Mouse (Mus musculus): ENCODE results near the gene Hfe. TPM values are rescaled to one million over a fixed set of nuclear protein-coding genes. Genes with fewer than 3 reads are reported as not detected.

Hfe gene
- total RNA-seq, 1 experiment from 2014 or later: 3.1 TPM

DNA sequence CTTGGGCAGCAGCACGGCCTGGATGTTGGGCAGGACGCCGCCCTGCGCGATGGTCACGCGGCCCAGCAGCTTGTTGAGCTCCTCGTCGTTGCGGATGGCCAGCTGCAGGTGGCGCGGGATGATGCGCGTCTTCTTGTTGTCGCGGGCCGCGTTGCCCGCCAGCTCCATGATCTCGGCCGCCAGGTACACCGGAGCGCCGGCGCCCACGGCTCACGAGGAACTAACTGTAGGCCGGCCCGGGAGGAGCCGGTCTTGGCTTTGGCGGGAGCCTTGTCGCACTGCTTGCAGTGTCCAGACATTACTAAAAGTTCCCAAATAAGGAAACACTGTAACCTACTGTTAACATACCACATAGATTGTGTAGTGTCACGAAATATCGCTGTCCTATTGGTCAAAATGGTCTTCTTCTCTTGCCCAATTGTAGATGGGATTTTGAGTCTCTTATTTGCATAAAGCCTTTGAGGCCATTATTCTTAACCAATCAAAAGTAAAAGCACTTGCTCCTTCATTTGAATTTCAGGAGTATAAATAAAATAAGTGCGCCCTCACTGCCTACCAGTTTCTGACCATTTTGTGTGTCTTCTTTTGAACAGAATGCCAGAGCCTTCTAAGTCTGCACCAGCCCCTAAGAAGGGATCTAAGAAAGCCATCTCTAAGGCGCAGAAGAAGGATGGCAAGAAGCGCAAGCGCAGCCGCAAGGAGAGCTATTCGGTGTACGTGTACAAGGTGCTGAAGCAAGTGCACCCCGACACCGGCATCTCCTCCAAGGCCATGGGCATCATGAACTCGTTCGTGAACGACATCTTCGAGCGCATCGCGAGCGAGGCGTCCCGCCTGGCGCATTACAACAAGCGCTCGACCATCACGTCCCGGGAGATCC, 35.8 kb upstream of the Hfe start, which contains the start of gene Hist1h2bb:
Gene Hist1h2bb, plus strand, starts transcription at position 534 of the 880 bp plus-strand sequence.
- peak; percentile 81 to 87 for ATAC-seq (replicated peaks in 1 of 2; ENCODE audit: insufficient read depth in 1 of 2, low FRiP score in 2 of 2, low TSS enrichment in 1 of 2, low read depth in 1 of 2, poor library complexity in 2 of 2, severe bottlenecking in 2 of 2)

DNA sequence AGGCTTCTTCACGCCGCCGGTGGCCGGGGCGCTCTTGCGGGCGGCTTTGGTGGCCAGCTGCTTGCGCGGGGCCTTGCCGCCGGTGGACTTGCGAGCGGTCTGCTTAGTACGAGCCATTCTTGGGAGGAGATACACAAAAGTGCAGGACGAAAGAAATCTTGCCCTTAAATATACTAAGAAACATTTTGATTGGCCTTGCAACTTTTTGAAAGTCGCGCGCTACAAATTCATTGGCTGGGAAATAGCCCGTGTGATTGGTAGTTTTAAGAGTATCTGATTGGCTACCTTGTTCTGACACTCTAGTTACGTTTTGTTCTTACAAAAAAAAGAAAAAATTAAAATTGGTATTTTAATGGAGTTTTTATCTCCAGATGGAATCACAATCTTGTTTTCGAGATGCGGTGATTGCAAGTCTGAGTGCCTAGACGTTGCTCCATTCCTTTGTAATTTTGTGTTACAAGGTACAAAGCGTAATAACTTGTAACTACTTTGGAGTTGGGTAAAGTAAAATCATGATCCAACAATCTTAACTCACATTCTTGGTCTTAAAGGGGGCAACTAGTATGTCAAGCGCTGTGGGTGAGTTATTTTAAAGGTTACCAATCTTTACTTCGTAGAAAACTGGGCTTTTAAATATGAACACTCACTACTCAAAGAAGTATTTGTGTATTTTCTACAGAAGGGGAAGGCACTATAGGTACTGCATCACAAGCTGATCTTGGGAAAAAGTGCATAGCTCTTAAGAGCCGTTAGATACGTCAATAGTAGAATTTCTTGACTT, 34.9 kb upstream of the Hfe start, which contains the start of gene Hist1h3c:
Gene Hist1h3c, minus strand, starts transcription at position 222 of the 781 bp plus-strand sequence.
- peak; percentile 61 to 62; a peak in 3 of 4 replicates for ATAC-seq (replicated peaks in 1 of 2; ENCODE audit: insufficient read depth in 1 of 2, low FRiP score in 2 of 2, low TSS enrichment in 1 of 2, low read depth in 1 of 2, poor library complexity in 2 of 2, severe bottlenecking in 2 of 2)

GRCm38 (mm10) chr13:23744421-23745380, 34.0 kb upstream of the Hfe start:
- no peak for ATAC-seq (replicated peaks in 1 of 2; ENCODE audit: insufficient read depth in 1 of 2, low FRiP score in 2 of 2, low TSS enrichment in 1 of 2, low read depth in 1 of 2, poor library complexity in 2 of 2, severe bottlenecking in 2 of 2)

DNA sequence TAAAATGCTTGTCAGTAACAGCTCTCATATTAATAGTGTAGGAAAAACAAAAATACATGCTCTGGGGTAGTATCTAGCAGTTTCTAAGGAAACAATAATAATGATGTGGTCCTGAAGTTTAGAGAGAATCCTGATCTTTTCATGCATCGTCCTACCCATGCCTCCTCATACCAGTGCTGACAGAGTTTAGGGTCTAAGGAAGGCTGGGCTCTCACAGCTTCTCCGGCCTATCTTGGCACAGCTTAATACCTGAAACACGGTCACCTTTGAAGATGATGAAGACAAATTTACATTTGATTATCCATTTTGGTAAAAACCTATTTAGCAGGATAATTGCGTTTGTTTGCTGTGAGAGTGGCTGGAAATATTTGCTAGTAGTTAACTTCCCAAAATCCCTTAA, 33.3 kb upstream of the Hfe start:
- no peak for ATAC-seq (replicated peaks in 1 of 2; ENCODE audit: insufficient read depth in 1 of 2, low FRiP score in 2 of 2, low TSS enrichment in 1 of 2, low read depth in 1 of 2, poor library complexity in 2 of 2, severe bottlenecking in 2 of 2)

DNA sequence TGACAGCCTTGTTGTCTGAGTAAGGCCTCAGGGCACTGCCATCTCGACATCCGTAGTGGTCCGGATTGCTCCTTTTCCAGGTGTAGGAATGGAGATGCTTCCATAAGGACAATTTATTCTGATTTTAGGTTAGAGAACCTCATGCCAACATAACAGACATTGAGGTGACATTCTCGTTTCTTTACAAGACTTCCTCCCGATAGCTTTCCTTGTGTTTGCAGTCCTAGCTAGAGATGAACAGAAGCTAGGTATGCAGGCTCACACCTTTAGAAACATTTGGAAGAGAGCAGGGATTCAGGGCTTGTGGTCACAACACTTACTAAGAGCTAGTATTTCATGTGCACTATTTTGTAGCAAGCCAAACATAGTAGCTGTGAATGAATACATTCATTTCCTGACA, 32.6 kb upstream of the Hfe start:
- ATAC-seq (replicated peaks in 1 of 2; ENCODE audit: insufficient read depth in 1 of 2, low FRiP score in 2 of 2, low TSS enrichment in 1 of 2, low read depth in 1 of 2, poor library complexity in 2 of 2, severe bottlenecking in 2 of 2): no peak

DNA sequence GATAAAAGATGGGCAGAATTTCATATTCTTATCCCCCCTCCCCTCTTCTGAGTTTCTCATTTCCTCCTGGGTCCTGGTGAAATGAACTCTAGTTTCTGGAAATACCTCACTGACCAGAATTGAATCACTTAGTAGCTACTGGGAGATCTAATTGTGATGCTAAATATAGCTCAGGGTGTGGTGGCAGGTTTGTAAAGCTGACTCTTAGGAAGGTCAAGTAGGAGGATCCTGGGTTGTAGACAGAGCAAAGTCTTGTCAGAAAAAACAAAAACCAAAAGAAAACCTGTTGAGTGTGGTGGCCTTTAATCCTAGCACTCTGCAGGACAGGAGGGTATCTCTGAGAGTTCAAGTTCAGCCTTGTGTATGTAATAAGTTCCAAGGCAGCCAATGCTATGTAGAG, 31.4 kb upstream of the Hfe start:
- no peak for ATAC-seq (replicated peaks in 1 of 2; ENCODE audit: insufficient read depth in 1 of 2, low FRiP score in 2 of 2, low TSS enrichment in 1 of 2, low read depth in 1 of 2, poor library complexity in 2 of 2, severe bottlenecking in 2 of 2)

- ATAC-seq (replicated peaks in 1 of 2; ENCODE audit: insufficient read depth in 1 of 2, low FRiP score in 2 of 2, low TSS enrichment in 1 of 2, low read depth in 1 of 2, poor library complexity in 2 of 2, severe bottlenecking in 2 of 2): no peak
Measured at GRCm38 (mm10) chr13:23740910-23741309, 30.3 kb upstream of the Hfe start.

- no peak for ATAC-seq (replicated peaks in 1 of 2; ENCODE audit: insufficient read depth in 1 of 2, low FRiP score in 2 of 2, low TSS enrichment in 1 of 2, low read depth in 1 of 2, poor library complexity in 2 of 2, severe bottlenecking in 2 of 2)
Measured at GRCm38 (mm10) chr13:23740256-23740840, 29.7 kb upstream of the Hfe start.

DNA sequence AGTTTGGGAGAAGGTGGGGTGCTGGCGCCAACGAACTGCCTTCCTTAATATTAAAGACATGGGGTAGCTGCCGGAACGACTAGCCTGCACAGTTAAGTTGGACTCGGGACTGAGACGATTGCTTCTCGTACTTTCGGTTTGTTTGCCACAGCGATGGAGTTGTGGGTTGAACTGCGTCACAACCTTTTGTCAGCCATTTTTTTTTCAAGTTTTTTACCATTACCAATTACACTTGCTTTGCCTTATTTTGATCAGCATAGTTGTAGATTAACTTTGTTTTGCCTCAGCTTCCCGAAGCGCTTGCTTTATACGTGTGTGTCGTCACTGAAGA, 29.2 kb upstream of the Hfe start:
- peak; percentile 44 to 48 for ATAC-seq (replicated peaks in 1 of 2; ENCODE audit: insufficient read depth in 1 of 2, low FRiP score in 2 of 2, low TSS enrichment in 1 of 2, low read depth in 1 of 2, poor library complexity in 2 of 2, severe bottlenecking in 2 of 2)

- ATAC-seq (replicated peaks in 1 of 2; ENCODE audit: insufficient read depth in 1 of 2, low FRiP score in 2 of 2, low TSS enrichment in 1 of 2, low read depth in 1 of 2, poor library complexity in 2 of 2, severe bottlenecking in 2 of 2): peak; percentile 79 to 84
Measured at GRCm38 (mm10) chr13:23739069-23739921, 28.6 kb upstream of the Hfe start.

DNA sequence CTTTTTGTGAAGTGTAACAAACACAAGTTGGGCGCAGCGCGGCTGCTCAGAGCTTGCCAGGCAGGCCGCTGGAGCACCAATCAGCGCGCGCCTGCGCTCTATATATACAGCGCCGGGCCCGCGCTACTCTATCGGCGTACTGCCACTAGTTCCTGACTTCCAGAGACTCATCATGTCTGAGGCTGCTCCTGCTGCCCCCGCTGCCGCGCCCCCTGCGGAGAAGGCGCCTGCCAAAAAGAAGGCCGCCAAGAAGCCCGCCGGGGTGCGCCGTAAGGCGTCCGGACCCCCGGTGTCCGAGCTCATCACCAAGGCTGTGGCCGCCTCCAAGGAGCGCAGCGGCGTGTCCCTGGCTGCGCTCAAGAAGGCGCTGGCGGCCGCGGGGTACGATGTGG, 28.0 kb upstream of the Hfe start, which contains the start of gene Hist1h1c:
Gene Hist1h1c, plus strand, starts transcription at position 132 of the 392 bp plus-strand sequence.
- peak; percentile 64 to 69 for ATAC-seq (replicated peaks in 1 of 2; ENCODE audit: insufficient read depth in 1 of 2, low FRiP score in 2 of 2, low TSS enrichment in 1 of 2, low read depth in 1 of 2, poor library complexity in 2 of 2, severe bottlenecking in 2 of 2)

GRCm38 (mm10) chr13:23738041-23738440, 27.4 kb upstream of the Hfe start:
- no peak for ATAC-seq (replicated peaks in 1 of 2; ENCODE audit: insufficient read depth in 1 of 2, low FRiP score in 2 of 2, low TSS enrichment in 1 of 2, low read depth in 1 of 2, poor library complexity in 2 of 2, severe bottlenecking in 2 of 2)

GRCm38 (mm10) chr13:23737091-23737490, 26.4 kb upstream of the Hfe start:
- no peak for ATAC-seq (replicated peaks in 1 of 2; ENCODE audit: insufficient read depth in 1 of 2, low FRiP score in 2 of 2, low TSS enrichment in 1 of 2, low read depth in 1 of 2, poor library complexity in 2 of 2, severe bottlenecking in 2 of 2)

DNA sequence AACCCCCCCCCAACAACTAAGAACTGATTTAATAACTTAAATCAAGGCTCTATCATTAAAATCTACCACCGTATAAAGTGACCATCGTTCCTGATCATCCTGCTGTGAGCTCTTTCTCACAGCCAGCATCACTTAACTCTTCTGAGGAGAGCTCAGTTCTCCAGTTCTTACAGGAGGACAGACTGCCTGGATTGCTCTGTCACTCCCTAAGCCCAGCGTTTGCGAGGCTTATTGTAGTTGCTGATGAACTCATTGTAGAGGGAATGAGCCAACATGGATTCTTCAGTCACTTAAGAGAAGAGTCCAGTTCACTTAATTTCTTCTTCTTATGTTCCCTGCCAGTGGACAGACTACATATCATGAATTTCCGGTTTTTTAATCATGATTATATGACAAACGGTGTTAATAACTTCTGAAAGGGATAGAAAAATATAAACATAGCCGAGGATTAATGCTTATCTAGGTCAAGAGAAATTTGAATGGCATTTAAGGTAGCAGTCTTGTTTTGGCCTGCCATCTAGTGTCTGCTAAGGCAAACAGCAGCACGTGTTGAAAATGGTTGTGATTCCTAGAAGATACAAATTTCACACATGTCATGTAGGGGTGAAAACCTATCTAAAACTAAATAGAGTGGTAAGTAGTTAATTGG, 21.6 kb upstream of the Hfe start:
- ATAC-seq (replicated peaks in 1 of 2; ENCODE audit: insufficient read depth in 1 of 2, low FRiP score in 2 of 2, low TSS enrichment in 1 of 2, low read depth in 1 of 2, poor library complexity in 2 of 2, severe bottlenecking in 2 of 2): peak; percentile 59 to 64; a peak in 2 of 4 replicates

DNA sequence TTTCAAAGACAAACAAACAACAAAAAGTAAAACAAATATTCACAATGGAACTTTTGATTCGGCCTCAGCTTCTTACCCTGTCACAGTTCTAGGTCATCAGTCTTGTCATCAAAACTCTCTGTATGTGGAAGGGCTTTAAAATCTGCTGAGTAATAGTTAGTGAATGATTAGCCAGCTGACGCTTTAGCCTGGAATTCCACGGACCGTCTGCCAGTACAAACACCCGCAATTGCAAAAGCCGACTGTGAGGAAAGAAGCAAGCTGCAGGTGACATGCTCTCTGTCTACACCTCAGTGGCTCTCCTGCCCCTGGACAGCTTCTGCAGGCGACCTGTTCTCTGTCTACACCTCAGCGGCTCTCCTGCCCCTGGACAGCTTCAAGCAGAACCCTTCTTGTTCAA, 19.8 kb upstream of the Hfe start:
- ATAC-seq (replicated peaks in 1 of 2; ENCODE audit: insufficient read depth in 1 of 2, low FRiP score in 2 of 2, low TSS enrichment in 1 of 2, low read depth in 1 of 2, poor library complexity in 2 of 2, severe bottlenecking in 2 of 2): no peak

GRCm38 (mm10) chr13:23729706-23730105, 19.1 kb upstream of the Hfe start:
- no peak for ATAC-seq (replicated peaks in 1 of 2; ENCODE audit: insufficient read depth in 1 of 2, low FRiP score in 2 of 2, low TSS enrichment in 1 of 2, low read depth in 1 of 2, poor library complexity in 2 of 2, severe bottlenecking in 2 of 2)
